Mouse (Mus musculus) urinary bladder, adult 2 months (tissue): ENCODE data around the gene Dok1. TPM values are rescaled to one million over a fixed set of nuclear protein-coding genes. Genes with fewer than 3 reads are reported as not detected.

Source experiments
- DNase-seq: peaks from one replicate; pipeline ENCODE4 v3.0.0; 2022; ENCODE audit warnings: low spot score
- polyA plus RNA-seq: library from polyadenylated mRNA; depleted of rRNA; stranded (reverse); fragments of >200 nt; gene quantifications from 2 replicates; pipeline ENCODE4 v1.2.3, GENCODE M21; 2012

Dok1 gene
- polyA plus RNA-seq, 1 experiment, result 20.8 TPM

GRCm38 (mm10) chr6:83014482-83015466, 18.5 kb downstream of the Dok1 start:
- no peak for DNase-seq

DNA sequence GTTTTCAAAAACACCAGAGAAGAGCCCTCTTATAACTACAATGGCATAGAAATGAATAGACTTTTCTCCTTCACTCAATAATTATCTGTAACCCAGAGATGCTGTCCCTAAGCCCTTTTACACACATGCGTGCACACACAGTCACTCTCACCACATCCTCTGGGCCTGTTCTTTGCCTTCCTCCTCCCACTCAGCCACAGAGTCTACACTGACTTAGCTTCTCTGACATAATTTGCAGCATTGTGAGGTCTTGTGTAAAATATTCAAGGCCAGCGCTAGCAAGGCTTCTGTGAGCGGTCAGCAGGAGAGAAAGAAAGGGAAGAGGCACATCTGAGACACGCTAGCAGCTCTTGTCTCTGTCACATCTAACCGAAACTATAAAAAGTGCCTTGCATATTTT, 19.8 kb downstream of the Dok1 start:
- no peak for DNase-seq

GRCm38 (mm10) chr6:83011756-83012155, 21.5 kb downstream of the Dok1 start:
- DNase-seq, result no peak

DNA sequence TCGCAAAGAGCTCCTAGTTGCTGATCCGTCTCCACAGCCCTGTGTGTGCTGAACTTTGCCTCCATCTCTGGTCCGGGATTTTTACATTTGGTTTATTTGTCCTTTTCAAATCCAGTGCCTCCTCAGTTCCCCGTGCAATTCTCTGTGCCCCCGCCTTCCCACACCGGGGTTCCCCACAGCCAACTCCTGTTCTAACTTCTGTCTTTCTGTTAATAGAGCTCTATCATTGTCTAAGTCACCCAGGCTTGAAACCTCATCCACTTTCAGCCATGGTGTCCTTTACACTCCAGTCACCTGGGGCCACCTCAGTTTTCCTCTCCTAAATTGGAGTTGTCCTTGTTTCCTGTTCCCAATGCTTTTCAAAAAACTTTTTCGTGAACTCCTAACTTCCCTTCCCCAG, 22.0 kb downstream of the Dok1 start:
- DNase-seq, result no peak

DNA sequence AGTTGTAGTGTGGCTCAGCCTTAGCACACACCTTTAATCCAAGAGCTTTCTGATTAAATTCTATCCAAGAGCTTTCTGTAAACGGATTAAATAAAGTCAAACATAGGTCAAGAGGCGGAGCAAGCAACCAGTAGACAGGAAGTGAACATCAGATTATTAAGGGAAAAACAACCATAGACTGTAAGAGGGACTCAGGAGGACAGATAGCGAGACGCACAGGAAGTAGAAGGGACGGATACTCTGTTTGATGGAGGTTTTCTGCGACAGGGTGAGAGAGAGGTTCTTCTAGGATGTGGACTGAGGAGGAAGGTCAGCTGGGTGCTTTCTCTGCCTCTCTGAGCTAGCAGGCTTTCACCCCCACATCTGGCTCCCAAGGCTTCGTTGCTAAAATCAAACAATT, 23.3 kb downstream of the Dok1 start:
- DNase-seq, result no peak

- DNase-seq, result no peak
Measured at GRCm38 (mm10) chr6:83008659-83009058, 24.6 kb downstream of the Dok1 start.

- DNase-seq, result no peak
Measured at GRCm38 (mm10) chr6:83006114-83006513, 27.2 kb downstream of the Dok1 start.

DNA sequence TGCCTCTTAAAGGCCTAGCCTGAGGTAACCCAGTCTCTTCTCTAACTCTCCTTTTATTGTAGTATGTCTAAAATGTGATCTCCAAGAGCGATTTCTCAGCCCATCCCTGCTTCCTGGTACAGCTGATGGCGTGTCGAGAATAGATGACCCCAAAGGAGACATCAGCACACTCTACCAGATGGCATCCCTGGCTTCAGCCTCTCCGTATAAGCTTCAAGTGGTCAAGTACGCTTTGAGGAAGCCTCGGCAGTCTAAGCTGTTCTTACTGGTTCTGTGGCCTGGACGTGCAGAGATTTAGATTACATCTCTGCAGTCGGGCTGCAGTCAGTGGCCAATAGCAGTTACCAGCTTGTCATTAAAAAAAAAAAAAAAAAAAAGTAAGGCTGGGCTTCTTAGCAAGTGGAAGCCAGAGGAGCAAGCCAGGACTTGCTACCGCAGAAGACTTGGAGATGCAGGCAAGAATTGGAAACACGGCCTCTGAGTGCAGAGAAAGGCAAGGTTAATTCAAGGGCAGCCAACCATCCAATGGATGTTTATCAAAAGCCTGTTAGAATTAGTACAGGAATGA, 27.7 kb downstream of the Dok1 start:
- no peak for DNase-seq

DNA sequence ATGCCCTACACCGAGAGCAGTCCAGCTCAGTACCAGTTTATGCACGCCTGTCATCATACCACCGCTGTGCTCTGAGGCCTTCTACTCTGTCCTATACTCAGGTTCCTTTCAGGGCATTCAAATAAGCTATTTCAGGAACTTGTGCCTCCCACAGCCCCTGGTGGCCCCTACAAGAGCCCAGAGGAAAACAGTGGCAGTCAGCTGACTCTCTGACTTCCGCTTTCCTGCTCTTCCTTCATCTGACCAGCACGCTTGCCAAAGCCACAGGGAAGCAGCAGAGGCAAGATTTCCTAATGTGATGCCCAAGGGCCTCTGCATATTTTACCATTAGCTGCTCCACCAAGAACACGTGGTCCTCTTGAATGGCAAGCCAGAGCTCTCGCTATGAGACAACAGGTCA, 28.4 kb downstream of the Dok1 start:
- no peak for DNase-seq

GRCm38 (mm10) chr6:83004309-83004708, 29.0 kb downstream of the Dok1 start:
- no peak for DNase-seq

- no peak for DNase-seq
Measured at GRCm38 (mm10) chr6:83003850-83004249, 29.4 kb downstream of the Dok1 start.

DNA sequence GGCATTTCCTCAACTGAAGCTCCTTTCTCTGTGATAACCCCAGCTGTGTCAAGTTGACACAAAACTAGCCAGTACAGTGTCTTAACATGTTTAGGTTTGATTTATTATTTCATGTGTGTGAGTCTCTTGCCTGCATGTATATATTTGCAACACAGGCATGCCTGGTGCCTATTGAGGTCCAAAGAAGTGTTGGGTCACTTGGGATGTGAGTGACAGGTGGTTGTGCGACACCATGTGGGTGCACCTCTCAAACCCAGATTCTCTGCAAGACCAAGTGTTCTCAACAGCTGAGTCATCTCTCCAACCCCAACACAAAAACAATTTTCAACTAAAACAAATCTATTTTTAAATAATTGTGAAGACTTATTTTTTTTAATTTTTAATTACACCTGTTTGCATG, 30.2 kb downstream of the Dok1 start:
- DNase-seq, result no peak

DNA sequence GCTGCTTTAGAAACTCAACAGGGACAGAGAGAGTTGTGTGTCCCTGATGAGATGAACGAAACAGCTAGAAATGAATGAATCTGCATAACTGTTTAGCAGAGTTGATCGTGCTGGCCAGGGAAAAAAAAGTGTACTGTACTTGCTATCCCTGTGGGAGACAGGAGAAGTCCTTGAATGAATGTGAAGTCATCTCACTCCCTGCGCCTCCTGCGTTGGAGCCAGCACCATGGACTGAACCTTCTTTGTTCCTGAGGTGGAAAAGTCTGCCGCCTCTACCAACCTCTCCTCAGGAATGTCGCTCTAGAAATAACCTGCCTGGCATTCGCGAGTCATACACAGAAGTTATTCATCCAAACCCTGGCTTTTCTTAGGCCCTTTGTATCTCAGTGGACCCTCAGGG, 33.3 kb downstream of the Dok1 start:
- no peak for DNase-seq

- DNase-seq, result no peak
Measured at GRCm38 (mm10) chr6:82998326-82998725, 34.9 kb downstream of the Dok1 start.

GRCm38 (mm10) chr6:82997511-82998102, 35.7 kb downstream of the Dok1 start:
- no peak for DNase-seq

DNA sequence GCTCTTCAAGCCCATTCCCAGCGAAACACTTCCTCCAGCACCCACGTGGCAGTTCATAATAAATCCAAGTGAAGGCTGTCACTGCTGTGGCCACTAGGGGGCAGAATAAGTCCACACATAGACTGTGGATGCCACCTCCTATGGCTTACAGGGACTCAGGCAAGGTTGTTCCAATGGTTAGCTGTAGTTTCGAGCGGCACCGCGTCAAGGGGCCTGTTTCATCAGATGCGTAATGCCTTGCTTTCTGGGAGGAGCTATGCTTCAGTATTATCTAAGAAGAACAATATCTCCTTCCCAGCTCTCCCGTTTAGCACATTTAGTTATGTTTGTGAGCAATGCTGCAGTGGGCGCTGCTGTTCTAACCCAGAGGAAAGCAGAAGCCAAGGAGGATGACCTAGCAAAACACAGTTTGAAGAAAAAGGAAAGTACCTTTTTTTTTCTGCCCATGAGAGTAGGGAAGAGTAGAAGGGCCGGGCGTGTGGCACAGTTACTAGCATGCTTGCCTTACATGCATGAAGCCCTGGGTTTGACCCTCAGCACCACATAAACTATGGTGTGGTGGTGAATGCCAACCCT, 36.4 kb downstream of the Dok1 start:
- peak; percentile 62 for DNase-seq

DNA sequence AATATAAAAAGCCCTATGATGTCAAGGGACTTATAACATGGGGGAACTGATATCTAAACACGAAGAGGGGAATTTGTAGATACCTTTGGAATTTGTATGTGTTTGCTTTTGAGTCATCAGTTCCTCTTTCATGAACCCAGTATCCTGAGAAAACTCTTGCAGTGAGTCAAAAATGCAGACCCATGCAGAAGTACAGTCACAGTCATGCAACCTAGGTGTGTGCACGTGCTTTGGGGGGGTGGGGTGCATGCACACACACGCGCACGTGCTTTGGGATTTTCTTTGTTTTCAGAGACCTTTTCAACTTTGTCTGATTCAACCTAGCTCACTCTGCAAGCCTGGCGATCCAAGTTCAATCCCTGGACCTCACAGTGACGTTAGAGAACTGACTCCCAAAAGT, 38.9 kb downstream of the Dok1 start:
- no peak for DNase-seq

DNA sequence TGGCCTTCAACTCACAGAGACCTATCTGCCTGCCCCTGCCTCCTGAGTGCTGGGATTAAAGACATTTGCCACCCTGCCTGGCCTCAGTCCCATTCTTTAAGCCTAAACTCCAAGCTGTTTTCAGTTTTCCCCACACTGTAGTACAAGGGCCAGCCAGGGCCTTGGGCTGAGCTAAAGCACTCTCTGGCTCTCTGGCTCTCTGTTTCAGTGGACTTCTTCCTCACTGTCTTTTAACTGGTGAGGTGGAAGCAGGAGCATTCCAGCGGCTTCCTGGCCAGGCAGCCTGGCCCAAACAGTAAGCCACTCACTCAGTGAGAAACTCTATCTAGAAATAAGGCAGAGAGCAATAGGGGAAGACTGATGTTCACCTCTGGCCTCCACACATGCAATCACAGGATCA, 39.6 kb downstream of the Dok1 start:
- no peak for DNase-seq

DNA sequence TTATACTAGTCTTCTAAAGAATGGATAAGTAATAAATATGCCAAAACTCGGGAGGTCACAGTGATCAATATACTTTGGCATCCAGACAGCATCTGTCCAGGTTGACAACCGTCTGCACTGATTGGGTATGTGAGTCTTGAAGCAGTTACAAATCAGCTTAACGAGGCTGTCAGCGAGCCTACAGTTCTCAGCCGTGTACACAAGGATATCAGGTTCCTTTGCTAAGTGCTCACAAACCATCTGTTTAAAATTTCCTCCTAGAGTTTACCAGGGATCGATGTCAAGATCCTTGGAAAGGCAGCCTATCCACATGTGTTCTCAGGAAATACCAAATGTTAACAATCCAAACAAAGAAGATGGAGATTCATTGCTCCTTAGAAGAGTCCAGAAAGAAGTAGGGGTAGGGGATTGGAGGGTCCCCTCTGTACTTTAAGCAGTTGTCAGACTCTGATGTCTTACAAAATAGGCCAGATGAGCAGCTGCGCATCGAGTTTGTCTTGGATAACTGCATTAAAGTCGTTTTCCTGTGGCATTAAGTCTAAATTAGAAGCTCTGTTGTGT, 45.8 kb downstream of the Dok1 start:
- DNase-seq, result no peak
